In genomic region chr9:46014251-46014681, GRCm38 (mm10) we compare ENCODE assay signal across 7 mouse cellular contexts. TPM values are rescaled to one million over a fixed set of nuclear protein-coding genes. Genes with fewer than 3 reads are reported as not detected.
DNase-seq lines count a peak whose midpoint lies in the region; ATAC-seq and TF ChIP-seq lines count a peak whose summit lies in the region.

No protein-coding gene starts in this region.

- H3K4me2 ChIP-seq in forebrain, embryonic 13.5 days = peak overlapping the region; percentile 81
- H3K4me2 ChIP-seq in hindbrain, embryonic 11.5 days (replicated peaks; ENCODE audit: low read depth, low read length) = peak overlapping the region; percentile 74

- DNase-seq in MN1 (ENCODE audit: low spot score) = peak; percentile 14
- DNase-seq in brain, embryonic 14.5 days (ENCODE audit: low read depth) = peak; percentile 64
- peak; percentile 48 for DNase-seq in hindbrain, embryonic 11.5 days (ENCODE audit: low spot score)
- DNase-seq in layer of hippocampus, postnatal 36 days = peak; percentile 37 to 51
- peak; percentile 75 to 79 for DNase-seq in right cerebral cortex, postnatal 10 days (ENCODE audit: low spot score in 2 of 2)

- peak; percentile 11; the same call in 1 of the 2 replicates for TF ChIP-seq CTCF in brain, embryonic 14.5 days (IDR thresholded peaks at IDR 0.05; ENCODE audit: borderline replicate concordance, extremely low read depth, insufficient read depth, insufficient read length)

- no peak overlapping the region for H3K27ac ChIP-seq in forebrain, embryonic 13.5 days
- no peak overlapping the region for H3K27ac ChIP-seq in hindbrain, embryonic 11.5 days (ENCODE audit: low read depth, low read length)

- ATAC-seq in forebrain, embryonic 13.5 days = no peak
- ATAC-seq in hindbrain, embryonic 11.5 days (ENCODE audit: low FRiP score) = no peak
- ATAC-seq in megakaryocyte, adult 5-6 weeks (ENCODE audit: poor library complexity, severe bottlenecking) = peak; percentile 54

- H3K4me1 ChIP-seq in forebrain, embryonic 13.5 days = peaks cover 48% of the 10 kb centered on the region
- H3K4me1 ChIP-seq in hindbrain, embryonic 11.5 days (replicated peaks; ENCODE audit: control insufficient read depth, insufficient read depth, low read length) = peaks cover 4% of the 10 kb centered on the region

- peak overlapping the region; percentile 50; the same call in 1 of the 2 replicates for H3K9ac ChIP-seq in forebrain, embryonic 13.5 days
- H3K9ac ChIP-seq in hindbrain, embryonic 11.5 days (ENCODE audit: low read depth, low read length) = no peak overlapping the region; the same call in 1 of the 2 replicates

- TF ChIP-seq POLR2A in brain, embryonic 14.5 days (IDR thresholded peaks at IDR 0.05; ENCODE audit: borderline replicate concordance, extremely low read depth, insufficient read depth, insufficient read length, poor library complexity, severe bottlenecking) = no peak

- under 1% methylated on average over 10 of the region's 10 CpGs for WGBS in forebrain, embryonic 13.5 days
- 4% methylated on average over 10 of the region's 10 CpGs for WGBS in hindbrain, embryonic 11.5 days

- H3K9me3 ChIP-seq in forebrain, embryonic 13.5 days (replicated peaks) = no peaks in the 10 kb centered on the region
- no peaks in the 10 kb centered on the region for H3K9me3 ChIP-seq in hindbrain, embryonic 11.5 days (ENCODE audit: control insufficient read depth, low read length)

- peak overlapping the region; percentile 97 for H3K4me3 ChIP-seq in forebrain, embryonic 13.5 days
- peak overlapping the region; percentile 94 for H3K4me3 ChIP-seq in hindbrain, embryonic 11.5 days (ENCODE audit: low read depth, low read length)

- no peaks in the 10 kb centered on the region for H3K36me3 ChIP-seq in forebrain, embryonic 13.5 days (ENCODE audit: poor library complexity, severe bottlenecking)
- H3K36me3 ChIP-seq in hindbrain, embryonic 11.5 days (ENCODE audit: control insufficient read depth, insufficient read depth, low read length) = no peaks in the 10 kb centered on the region

- no peaks in the 10 kb centered on the region for H3K27me3 ChIP-seq in forebrain, embryonic 13.5 days
- no peaks in the 10 kb centered on the region for H3K27me3 ChIP-seq in hindbrain, embryonic 11.5 days (ENCODE audit: control insufficient read depth, insufficient read depth, low read length)

RNA-seq across cellular contexts. Expression of gene Sik3, which starts 1.6 kb away (rescaled TPM):
- 12.1 and 24.5 TPM in 2 replicates for polyA plus RNA-seq in brain, embryonic 14.5 days (2012; rRNA removed)
- 4.9 TPM in 2 replicates for polyA plus RNA-seq in forebrain, embryonic 13.5 days (2015; fragmentation: Nextera tagmentation; extraction: Ambion mirVana)
- polyA plus RNA-seq in hindbrain, embryonic 11.5 days (2014; fragmentation: Nextera tagmentation; extraction: Ambion mirVana) = 9.0 and 10.1 TPM in 2 replicates
- total RNA-seq in layer of hippocampus, postnatal 36 days (2021) = 100 to 1,000 TPM; 129 to 141 TPM
- total RNA-seq in megakaryocyte, adult 5-6 weeks (2015) = 32.9 and 34.5 TPM in 2 replicates
- total RNA-seq in megakaryocyte, adult 5-6 weeks (2017) = 17.5 and 24.0 TPM in 2 replicates

RNA-seq across cellular contexts. Expression of gene Pafah1b2, which starts 1.8 kb away (rescaled TPM):
- 126 and 166 TPM in 2 replicates for polyA plus RNA-seq in brain, embryonic 14.5 days (2012; rRNA removed)
- polyA plus RNA-seq in forebrain, embryonic 13.5 days (2015; fragmentation: Nextera tagmentation; extraction: Ambion mirVana) = 277 and 295 TPM in 2 replicates
- polyA plus RNA-seq in hindbrain, embryonic 11.5 days (2014; fragmentation: Nextera tagmentation; extraction: Ambion mirVana) = 282 and 301 TPM in 2 replicates
- 100 to 1,000 TPM; 227 to 234 TPM for total RNA-seq in layer of hippocampus, postnatal 36 days (2021)
- 28.6 and 44.4 TPM in 2 replicates for total RNA-seq in megakaryocyte, adult 5-6 weeks (2015)
- 53.0 and 73.9 TPM in 2 replicates for total RNA-seq in megakaryocyte, adult 5-6 weeks (2017)

RNA-seq across cellular contexts. Expression of gene Sidt2, which starts 59.2 kb away (rescaled TPM):
- polyA plus RNA-seq in brain, embryonic 14.5 days (2012; rRNA removed) = 85.4 and 101 TPM in 2 replicates
- polyA plus RNA-seq in forebrain, embryonic 13.5 days (2015; fragmentation: Nextera tagmentation; extraction: Ambion mirVana) = 22.6 and 26.3 TPM in 2 replicates
- 23.4 and 23.6 TPM in 2 replicates for polyA plus RNA-seq in hindbrain, embryonic 11.5 days (2014; fragmentation: Nextera tagmentation; extraction: Ambion mirVana)
- total RNA-seq in layer of hippocampus, postnatal 36 days (2021) = 10 to 100 TPM; 77.5 to 82.1 TPM
- 57.3 and 71.0 TPM in 2 replicates for total RNA-seq in megakaryocyte, adult 5-6 weeks (2015)
- total RNA-seq in megakaryocyte, adult 5-6 weeks (2017) = 41.4 and 51.9 TPM in 2 replicates

Comparison
In these comparisons a context has a peak if more than half of its experiments do, and no peak if none do; other contexts are left out.
1. DNase-seq: peak in every context shown above with its lines; median percentile 77 in right cerebral cortex, postnatal 10 days; 64 in brain, embryonic 14.5 days; 48 in hindbrain, embryonic 11.5 days; 44 in layer of hippocampus, postnatal 36 days; 14 in MN1.